Comparison of ENCODE assay signal across 19 mouse cellular contexts in the genomic region with DNA sequence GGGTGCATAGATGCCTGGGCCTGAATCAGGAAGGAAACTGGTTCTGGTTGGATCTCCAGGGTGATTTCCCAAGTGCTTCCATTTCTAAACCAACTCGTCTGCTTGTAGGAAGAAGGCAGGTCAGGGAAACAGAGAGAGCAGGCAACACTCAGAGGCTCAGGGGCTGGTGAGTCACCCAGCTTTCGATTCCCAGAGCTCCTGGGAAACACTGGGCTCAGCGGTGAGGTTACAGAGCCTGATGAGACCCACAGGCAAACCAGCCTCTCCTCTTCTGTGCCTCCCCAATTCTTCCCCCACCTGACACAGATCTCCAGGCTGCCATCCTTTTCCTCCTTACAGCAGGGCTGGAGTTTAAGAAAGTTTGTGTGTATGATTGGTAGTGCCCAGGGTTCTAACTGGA. TPM values are rescaled to one million over a fixed set of nuclear protein-coding genes. Genes with fewer than 3 reads are reported as not detected.
A peak's percentile ranks its signal among the peaks of the same experiment; 100 is the strongest.
DNase-seq lines count a peak whose midpoint lies in the region; ATAC-seq lines count a peak whose summit lies in the region.
"Had no signal": no experiment of that assay in that cellular context is flagged by ENCODE, and none has a peak within 500 bp of the region (broad histone marks: within the 10 kb centered on the region; RNA-seq: fewer than 3 reads in every experiment).

No protein-coding gene starts in this region.

- H3K4me3 ChIP-seq in hindbrain, embryonic 16.5 days (ENCODE audit: low read length): no peak overlapping the region
- H3K4me3 ChIP-seq in hindbrain, embryonic 14.5 days (replicated peaks; ENCODE audit: low read length): no peak overlapping the region
- no peak overlapping the region for H3K4me3 ChIP-seq in macrophage (ENCODE audit: inconsistent target)
- H3K4me3 ChIP-seq: heart, embryonic 15.5 days; hindbrain, embryonic 13.5 days; limb, embryonic 13.5 days; liver, embryonic 12.5 days; midbrain, embryonic 12.5 days had no signal

- H3K4me2 ChIP-seq in hindbrain, embryonic 16.5 days (ENCODE audit: low read length): no peak overlapping the region
- H3K4me2 ChIP-seq in hindbrain, embryonic 14.5 days (replicated peaks): no peak overlapping the region
- H3K4me2 ChIP-seq: heart, embryonic 15.5 days; hindbrain, embryonic 13.5 days; limb, embryonic 13.5 days; liver, embryonic 12.5 days; midbrain, embryonic 12.5 days had no signal

- H3K9ac ChIP-seq in hindbrain, embryonic 16.5 days (ENCODE audit: low read depth, low read length): peak overlapping the region; percentile 31; the same call in 1 of the 2 replicates
- no peak overlapping the region for H3K9ac ChIP-seq in hindbrain, embryonic 14.5 days
- H3K9ac ChIP-seq: forebrain, postnatal 0 days; heart, embryonic 15.5 days; hindbrain, embryonic 13.5 days; limb, embryonic 13.5 days; liver, embryonic 12.5 days; midbrain, embryonic 12.5 days had no signal

- WGBS in hindbrain, embryonic 16.5 days: 81% methylated on average over 3 of the region's 3 CpGs
- WGBS in hindbrain, embryonic 14.5 days: 80% methylated on average over 3 of the region's 3 CpGs
- WGBS in macrophage (ENCODE audit: missing documents): 69% methylated on average over 3 of the region's 3 CpGs

- H3K27ac ChIP-seq in hindbrain, embryonic 16.5 days (ENCODE audit: low read depth, low read length): no peak overlapping the region
- H3K27ac ChIP-seq in hindbrain, embryonic 14.5 days: no peak overlapping the region
- H3K27ac ChIP-seq in macrophage: 0 out of 2 replicates have a peak overlapping the region, but pooled peaks have one; percentile 12
- H3K27ac ChIP-seq: heart, embryonic 15.5 days; hindbrain, embryonic 13.5 days; limb, embryonic 13.5 days; liver, embryonic 12.5 days; midbrain, embryonic 12.5 days; stomach, postnatal 0 days had no signal

- ATAC-seq in hindbrain, embryonic 16.5 days: no peak
- no peak for ATAC-seq in hindbrain, embryonic 14.5 days (ENCODE audit: low FRiP score)

- H3K9me3 ChIP-seq in hindbrain, embryonic 16.5 days (ENCODE audit: control insufficient read depth, low read length): no peaks in the 10 kb centered on the region
- H3K9me3 ChIP-seq in hindbrain, embryonic 14.5 days (ENCODE audit: control insufficient read depth, low read length): no peaks in the 10 kb centered on the region
- H3K9me3 ChIP-seq: G1E; heart, embryonic 15.5 days; hindbrain, embryonic 13.5 days; limb, embryonic 13.5 days; liver, embryonic 12.5 days; midbrain, embryonic 12.5 days had no signal

- DNase-seq in adrenal gland, postnatal 36 days: peak; percentile 15 to 41
- DNase-seq in adrenal gland, postnatal 10 days: no peak
- DNase-seq in hindbrain, embryonic 14.5 days (ENCODE audit: low spot score): no peak
- DNase-seq in MN1 (ENCODE audit: low spot score): peak; percentile 48
- DNase-seq in testis, postnatal 14 days (ENCODE audit: low spot score): no peak

- no peaks in the 10 kb centered on the region for H3K4me1 ChIP-seq in hindbrain, embryonic 16.5 days (ENCODE audit: control insufficient read depth, insufficient read depth, low read depth, low read length)
- H3K4me1 ChIP-seq in hindbrain, embryonic 14.5 days (replicated peaks; ENCODE audit: control insufficient read depth, insufficient read depth, low read length): no peaks in the 10 kb centered on the region
- H3K4me1 ChIP-seq: hindbrain, embryonic 13.5 days; midbrain, embryonic 12.5 days had no signal

- no peaks in the 10 kb centered on the region for H3K27me3 ChIP-seq in hindbrain, embryonic 16.5 days (replicated peaks; ENCODE audit: control insufficient read depth, insufficient read depth, low read length)
- H3K27me3 ChIP-seq in hindbrain, embryonic 14.5 days (ENCODE audit: control insufficient read depth, insufficient read depth, low read length): no peaks in the 10 kb centered on the region
- H3K27me3 ChIP-seq: CH12.LX; heart, embryonic 15.5 days; hindbrain, embryonic 13.5 days; limb, embryonic 13.5 days; liver, embryonic 12.5 days; midbrain, embryonic 12.5 days had no signal

- no peaks in the 10 kb centered on the region for H3K36me3 ChIP-seq in hindbrain, embryonic 16.5 days (ENCODE audit: control insufficient read depth, insufficient read depth, low read length)
- no peaks in the 10 kb centered on the region for H3K36me3 ChIP-seq in hindbrain, embryonic 14.5 days (replicated peaks; ENCODE audit: control insufficient read depth, insufficient read depth)
- H3K36me3 ChIP-seq in macrophage (ENCODE audit: inconsistent target): no peaks in the 10 kb centered on the region
- H3K36me3 ChIP-seq: G1E; heart, embryonic 15.5 days; hindbrain, embryonic 13.5 days; limb, embryonic 13.5 days; liver, embryonic 12.5 days; midbrain, embryonic 12.5 days had no signal

- H3K79me2 ChIP-seq in macrophage (ENCODE audit: inconsistent target): peaks cover 6% of the 10 kb centered on the region; the same call in 1 of the 2 replicates

RNA-seq across cellular contexts. Expression of gene Rd3, which starts 13.8 kb away (rescaled TPM):
- total RNA-seq in adrenal gland, postnatal 36 days (2021): under 1 TPM in 1 of 2 experiments, not detected in 1; 0.36 TPM
- total RNA-seq in adrenal gland, postnatal 10 days (2021): under 1 TPM; 0.15 to 0.48 TPM
- polyA plus RNA-seq in hindbrain, embryonic 16.5 days (2015; fragmentation: Nextera tagmentation; extraction: Ambion mirVana): 3.7 and 4.1 TPM in 2 replicates
- 2.6 and 5.3 TPM in 2 replicates for polyA plus RNA-seq in hindbrain, embryonic 14.5 days (2014; fragmentation: Nextera tagmentation; extraction: Ambion mirVana)
- 1 to 10 TPM in 8 of 26 experiments, under 1 TPM in 9, not detected in 9; 0.44 to 2.5 (median 0.80) TPM for total RNA-seq in macrophage (2018; cell fraction: chromatin; rRNA removed)
- total RNA-seq in macrophage (2018; cell fraction: cytosol; rRNA removed): 1 to 10 TPM in 13 of 26 experiments, under 1 TPM in 13; 0.23 to 1.8 (median 0.79) TPM
- total RNA-seq in macrophage (2018; cell fraction: nucleus; rRNA removed): 1 to 10 TPM in 7 of 26 experiments, under 1 TPM in 11, not detected in 8; 0.21 to 1.7 (median 0.83) TPM
- polyA plus RNA-seq in macrophage (2018): 0.23 to 0.42 TPM (median 0.27 TPM) in 3 replicates
- total RNA-seq: G1E; gastrocnemius, adult 8-10 months; megakaryocyte progenitor cell, adult 5-6 weeks; monocyte, adult 5-6 weeks had no signal
- polyA plus RNA-seq: G1E had no signal

RNA-seq across cellular contexts. Expression of gene Slc30a1, which starts 56.8 kb away (rescaled TPM):
- total RNA-seq in adrenal gland, postnatal 36 days (2021): 10 to 100 TPM; 20.3 to 21.2 TPM
- total RNA-seq in adrenal gland, postnatal 10 days (2021): 10 to 100 TPM; 16.6 to 21.0 TPM
- 2.0 and 2.2 TPM in 2 replicates for polyA plus RNA-seq in hindbrain, embryonic 16.5 days (2015; fragmentation: Nextera tagmentation; extraction: Ambion mirVana)
- polyA plus RNA-seq in hindbrain, embryonic 14.5 days (2014; fragmentation: Nextera tagmentation; extraction: Ambion mirVana): 3.5 and 3.7 TPM in 2 replicates
- total RNA-seq in macrophage (2018; cell fraction: chromatin; rRNA removed): 10 to 100 TPM in 12 of 26 experiments, 1 to 10 TPM in 14; 3.9 to 31.3 (median 9.4) TPM
- 10 to 100 TPM; 18.0 to 86.1 (median 49.5) TPM for total RNA-seq in macrophage (2018; cell fraction: cytosol; rRNA removed)
- total RNA-seq in macrophage (2018; cell fraction: nucleus; rRNA removed): 10 to 100 TPM; 21.9 to 89.8 (median 47.1) TPM
- 29.5 to 46.7 TPM (median 43.8 TPM) in 3 replicates for polyA plus RNA-seq in macrophage (2018)

Comparison
In these comparisons a context has a peak if more than half of its experiments do, and no peak if none do; other contexts are left out.
1. DNase-seq: peak in adrenal gland, postnatal 36 days (2 of 2) and MN1 (single experiment); none in adrenal gland, postnatal 10 days (single experiment), hindbrain, embryonic 14.5 days (single experiment) and testis, postnatal 14 days (single experiment).